Mouse (Mus musculus) spleen, adult 2 months (tissue): Measurements from ENCODE around the gene Pdxp.

Source experiments
- CTCF ChIP-seq: fragments of 200-500 bp; IDR thresholded peaks from 2 replicates; pipeline ENCODE4 v1.5.1; 2011; ENCODE audit warnings: mild to moderate bottlenecking, inconsistent platforms; ENCODE audit not compliant: insufficient read depth, insufficient read length, insufficient replicate concordance; ENCODE audit errors: extremely low read depth
- POLR2A ChIP-seq: fragments of 200-500 bp; IDR thresholded peaks from 2 replicates; pipeline ENCODE4 v1.6.1; 2011; ENCODE audit warnings: low read depth, low read length, inconsistent platforms

DNA sequence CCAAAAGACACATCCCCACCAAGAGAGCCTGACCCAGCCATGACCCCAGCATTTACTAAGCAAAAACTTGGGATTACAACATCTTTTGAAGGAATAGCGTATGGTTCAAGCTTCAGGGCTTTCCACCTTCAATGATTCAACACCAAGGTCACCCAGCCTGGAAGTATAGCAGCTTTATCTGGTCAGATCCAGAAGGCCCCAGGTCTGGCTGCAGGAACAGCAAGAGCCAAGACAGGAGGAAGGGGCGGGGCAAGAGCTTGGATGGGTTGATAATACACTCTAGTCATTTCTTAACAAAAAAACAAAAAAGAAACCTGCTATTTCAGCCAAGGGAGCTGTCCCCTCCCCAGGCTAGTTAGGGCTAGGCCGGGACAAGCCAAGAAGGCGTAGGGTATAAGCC is 16.2 kb upstream of the Pdxp start:
- TF ChIP-seq CTCF (no peak), POLR2A (no peak)
